Mouse (Mus musculus) CH12.LX (cell line): ENCODE results near the gene Ube3c. TPM values are rescaled to one million over a fixed set of nuclear protein-coding genes. Genes with fewer than 3 reads are reported as not detected.

Source experiments
- DNase-seq: peaks from one replicate; pipeline ENCODE4 v3.0.0-alpha.2; 2013; ENCODE audit errors: extremely low read depth
- H3K27ac ChIP-seq: 2 replicates; pipeline ENCODE4 v1.5.1; 2012; ENCODE audit warnings: low read depth, mild to moderate bottlenecking, control low read depth, moderate library complexity; ENCODE audit not compliant: insufficient read depth
- H3K27me3 ChIP-seq: replicated peaks from 2 replicates; pipeline ENCODE3; 2012; ENCODE audit warnings: inconsistent platforms
- H3K36me3 ChIP-seq, 2 experiments: replicated peaks in 1 of 2; 2 replicates each; pipeline versions ENCODE3 to v1.6.1; 2012; ENCODE audit warnings: inconsistent platforms in 1 of 2, low read length in 1 of 2, mild to moderate bottlenecking in 1 of 2, mixed read lengths in 1 of 2, moderate library complexity in 1 of 2; ENCODE audit not compliant: control insufficient read depth in 1 of 2, insufficient read depth in 1 of 2
- H3K4me1 ChIP-seq, 2 experiments: 2 replicates each; pipeline ENCODE4 v1.6.1; 2012; ENCODE audit warnings: inconsistent platforms in 1 of 2, moderate library complexity in 1 of 2; ENCODE audit not compliant: insufficient read depth in 2 of 2, control insufficient read depth in 1 of 2
- H3K4me2 ChIP-seq: 2 replicates; pipeline ENCODE4 v1.6.1; 2012; ENCODE audit warnings: low read depth, mild to moderate bottlenecking, control low read depth; ENCODE audit not compliant: poor library complexity, insufficient read depth, severe bottlenecking
- H3K4me3 ChIP-seq, 3 experiments: fragments of 150-350 bp in 1 of 3; sonication (generic) in 1 of 3; replicated peaks in 1 of 3; 2 replicates each; pipeline versions ENCODE3 to v1.5.1; 2011 to 2012; ENCODE audit warnings: low read depth in 2 of 3, low read length in 2 of 3, mild to moderate bottlenecking in 2 of 3, moderate library complexity in 2 of 3, control low read depth in 1 of 3, improper control_type of control experiment in 1 of 3, inconsistent platforms in 1 of 3, mixed read lengths in 1 of 3; ENCODE audit not compliant: poor library complexity in 1 of 3
- H3K79me2 ChIP-seq: replicated peaks from 2 replicates; pipeline ENCODE4 v1.6.1; 2012; ENCODE audit warnings: mild to moderate bottlenecking, moderate library complexity; ENCODE audit not compliant: control insufficient read depth, poor library complexity, insufficient read depth, severe bottlenecking; ENCODE audit errors: extremely low read depth
- H3K9ac ChIP-seq: 2 replicates; pipeline ENCODE4 v1.6.1; 2012; ENCODE audit warnings: low read depth, mild to moderate bottlenecking, control low read depth, moderate library complexity; ENCODE audit not compliant: insufficient read depth
- H3K9me3 ChIP-seq: replicated peaks from 2 replicates; pipeline ENCODE3; 2012; ENCODE audit warnings: low read length, inconsistent platforms, mixed read lengths
- CHD2 ChIP-seq: IDR thresholded peaks from 2 replicates; pipeline ENCODE4 v1.6.1; 2011; ENCODE audit warnings: low read length, improper control_type of control experiment
- CTCF ChIP-seq, 2 experiments: IDR thresholded peaks in 1 of 2; conservative IDR thresholded peaks in 1 of 2; 2 replicates each; pipeline ENCODE4 v1.5.1; 2011 to 2012; ENCODE audit warnings: low read depth in 2 of 2, low read length in 2 of 2, improper control_type of control experiment in 1 of 2, inconsistent platforms in 1 of 2, mild to moderate bottlenecking in 1 of 2, moderate library complexity in 1 of 2
- GABPA ChIP-seq: IDR thresholded peaks from 2 replicates; pipeline ENCODE4 v1.6.1; 2012; ENCODE audit warnings: low read depth, low read length, improper control_type of control experiment, inconsistent platforms; ENCODE audit not compliant: insufficient replicate concordance
- IRF4 ChIP-seq: IDR thresholded peaks from 2 replicates; pipeline ENCODE4 v1.6.1; 2014; ENCODE audit warnings: low read depth, mild to moderate bottlenecking, inconsistent platforms, low read length, improper control_type of control experiment
- JUN ChIP-seq: IDR thresholded peaks from 2 replicates; pipeline ENCODE4 v1.6.1; 2011; ENCODE audit warnings: low read depth, mild to moderate bottlenecking, low read length, improper control_type of control experiment, moderate library complexity; ENCODE audit not compliant: insufficient read depth
- KAT2A ChIP-seq: IDR thresholded peaks from 2 replicates; pipeline ENCODE4 v1.6.1; 2012; ENCODE audit warnings: low read length, improper control_type of control experiment, inconsistent platforms; ENCODE audit not compliant: insufficient replicate concordance
- MAFK ChIP-seq: IDR thresholded peaks from 2 replicates; pipeline ENCODE4 v1.6.1; 2011; ENCODE audit warnings: low read length, improper control_type of control experiment; ENCODE audit not compliant: insufficient replicate concordance
- MEF2A ChIP-seq: IDR thresholded peaks from 2 replicates; pipeline ENCODE4 v1.6.1; 2014; ENCODE audit warnings: low read depth, mild to moderate bottlenecking, inconsistent platforms, low read length, improper control_type of control experiment, borderline replicate concordance
- MXI1 ChIP-seq: IDR thresholded peaks from 2 replicates; pipeline ENCODE4 v1.6.1; 2011; ENCODE audit warnings: mild to moderate bottlenecking, low read depth, low read length, improper control_type of control experiment
- MYC ChIP-seq: IDR thresholded peaks from 2 replicates; pipeline ENCODE4 v1.6.1; 2011; ENCODE audit warnings: low read depth, mild to moderate bottlenecking, improper control_type of control experiment, low read length
- NELFE ChIP-seq: IDR thresholded peaks from 2 replicates; pipeline ENCODE4 v1.6.1; 2011; ENCODE audit warnings: low read depth, low read length, improper control_type of control experiment
- PAX5 ChIP-seq: IDR thresholded peaks from 2 replicates; pipeline ENCODE4 v1.6.1; 2012; ENCODE audit warnings: low read length, inconsistent platforms, mixed read lengths
- RAD21 ChIP-seq: IDR thresholded peaks from 2 replicates; pipeline ENCODE4 v1.6.1; 2011; ENCODE audit warnings: low read depth, mild to moderate bottlenecking, low read length, improper control_type of control experiment, moderate library complexity
- RCOR1 ChIP-seq: conservative IDR thresholded peaks from 2 replicates; pipeline ENCODE4 v1.6.1; 2012; ENCODE audit warnings: low read depth, mild to moderate bottlenecking, inconsistent platforms, low read length, improper control_type of control experiment
- SIN3A ChIP-seq: IDR thresholded peaks from 2 replicates; pipeline ENCODE4 v1.6.1; 2012; ENCODE audit warnings: low read length, improper control_type of control experiment, inconsistent platforms
- TBP ChIP-seq: conservative IDR thresholded peaks from 2 replicates; pipeline ENCODE4 v1.6.1; 2011; ENCODE audit warnings: low read depth, low read length, improper control_type of control experiment
- TCF12 ChIP-seq: IDR thresholded peaks from 2 replicates; pipeline ENCODE4 v1.6.1; 2014; ENCODE audit warnings: low read depth, mild to moderate bottlenecking, inconsistent platforms, low read length, improper control_type of control experiment
- USF1 ChIP-seq: IDR thresholded peaks from 2 replicates; pipeline ENCODE4 v1.6.1; 2014; ENCODE audit warnings: low read depth, mild to moderate bottlenecking, inconsistent platforms, low read length, improper control_type of control experiment
- ZC3H11A ChIP-seq: IDR thresholded peaks from 2 replicates; pipeline ENCODE4 v1.6.1; 2012; ENCODE audit warnings: low read depth, mild to moderate bottlenecking, inconsistent platforms, low read length, improper control_type of control experiment
- ZKSCAN1 ChIP-seq: IDR thresholded peaks from 2 replicates; pipeline ENCODE4 v1.6.1; 2012; ENCODE audit warnings: low read depth, inconsistent platforms, low read length, improper control_type of control experiment, borderline replicate concordance
- ZNF384 ChIP-seq: IDR thresholded peaks from 2 replicates; pipeline ENCODE4 v1.6.1; 2012; ENCODE audit warnings: low read depth, low read length, improper control_type of control experiment, inconsistent platforms
- dilution Hi-C: fragments of 300-500 bp; cut with MboI; formaldehyde crosslinking; loops from 2 replicates; pipeline ENCODE4 v1.14.3; 2020; ENCODE audit warnings: low sequenced_read_pairs; ENCODE audit not compliant: extremely low pct_unique_long_range_greater_than_20kb, extremely low pct_ligation_motif_present
- in situ Hi-C: fragments of 300-500 bp; cut with MboI; formaldehyde crosslinking; loops from 3 replicates; pipeline ENCODE4 v1.14.3; 2019; ENCODE audit warnings: low sequenced_read_pairs, low pct_ligation_motif_present, low pct_unique_long_range_greater_than_20kb, mixed read lengths
- polyA plus RNA-seq: library from polyadenylated mRNA; unstranded; fragments of >175 nt; gene quantifications from 2 replicates; pipeline ENCODE4 v1.2.1, GENCODE M21; 2012; ENCODE audit warnings: low read depth; ENCODE audit not compliant: insufficient read length
- total RNA-seq, 2 experiments: library from RNA; depleted of rRNA; stranded (reverse); fragments of 300-350 nt in 1 of 2; fragments of >200 nt in 1 of 2; gene quantifications; 2 replicates each; pipeline ENCODE4 v1.2.3; 2012 to 2014

Ube3c gene
- total and polyA plus RNA-seq, 3 experiments: 18.4 to 24.6 (median 23.7) TPM

GRCm38 (mm10) chr5:29631711-29632110, 62.7 kb downstream of the Ube3c start:
- Histone ChIP-seq H3K4me2 (no peak overlapping the region), H3K9me3 (no peaks in the 10 kb centered on the region), H3K27ac (no peak overlapping the region), H3K9ac (no peak overlapping the region), H3K79me2 (no peaks in the 10 kb centered on the region), H3K4me3 (no peak overlapping the region), H3K4me1 (peaks cover 0 to 10% of the 10 kb centered on the region in 2 experiments; a peak in 3 of 4 replicates), H3K36me3 (peaks cover 14 to 67% of the 10 kb centered on the region in 2 experiments), H3K27me3 (no peaks in the 10 kb centered on the region)
- dilution Hi-C loops (no loop called here), in situ Hi-C loops (no loop called here)
- TF ChIP-seq CTCF (conservative IDR thresholded peaks at IDR 0.05 in 1 of 2, IDR thresholded peaks at IDR 0.05 in 1 of 2; ENCODE audit: low read depth in 2 of 2, low read length in 2 of 2) (no peak), NELFE (no peak), MYC (no peak), ZKSCAN1 (no peak), GABPA (no peak), KAT2A (no peak), MEF2A (no peak), MXI1 (no peak), RAD21 (no peak), MAFK (no peak), CHD2 (no peak), JUN (no peak), RCOR1 (no peak), ZC3H11A (no peak), TCF12 (no peak), TBP (no peak), USF1 (no peak), PAX5 (no peak)
- DNase-seq: peak; percentile 42

GRCm38 (mm10) chr5:29636298-29636697, 67.3 kb downstream of the Ube3c start:
- no peaks in the 10 kb centered on the region for H3K9me3 ChIP-seq
- no peak for TF ChIP-seq ZNF384
- TF ChIP-seq MEF2A: no peak
- no peak for TF ChIP-seq SIN3A
- no peak for TF ChIP-seq IRF4
- TF ChIP-seq KAT2A: no peak
- no peak for TF ChIP-seq ZKSCAN1
- TF ChIP-seq PAX5: no peak
- no peak for TF ChIP-seq USF1
- TF ChIP-seq, all 38 proteins: peak for 0
- H3K27me3 ChIP-seq: no peaks in the 10 kb centered on the region
- no peak overlapping the region for H3K4me2 ChIP-seq
- in situ Hi-C loops (no loop called here), dilution Hi-C loops (no loop called here)
- H3K4me1 ChIP-seq: peaks cover 0 to 7% of the 10 kb centered on the region in 2 experiments; a peak in 3 of 4 replicates
- H3K9ac ChIP-seq: no peak overlapping the region
- H3K36me3 ChIP-seq: peaks cover 33 to 71% of the 10 kb centered on the region in 2 experiments
- no peak for DNase-seq
- no peak overlapping the region for H3K27ac ChIP-seq
- H3K79me2 ChIP-seq: no peaks in the 10 kb centered on the region
- H3K4me3 ChIP-seq: no peak overlapping the region
